Mouse (Mus musculus) intestine, embryonic 14.5 days (tissue): ENCODE results near the gene Cacng4. TPM values are rescaled to one million over a fixed set of nuclear protein-coding genes. Genes with fewer than 3 reads are reported as not detected.
A peak's percentile ranks its signal among the peaks of the same experiment; 100 is the strongest.

ENCODE experiments used
- ATAC-seq: fragments of 200-750 bp; cut with Nextera tagmentation; replicated peaks from 2 replicates; pipeline ENCODE4 v1.8.0; 2017; ENCODE audit warnings: low read depth, moderate number of reproducible peaks, moderate TSS enrichment, moderate library complexity; ENCODE audit not compliant: low FRiP score, low TSS enrichment
- DNase-seq: peaks from one replicate; pipeline ENCODE4 v3.0.0-alpha.2; 2018; ENCODE audit warnings: low spot score
- H3K27ac ChIP-seq: fragments of 300-500 bp; sonication (generic); 2 replicates; pipeline ENCODE4 v1.5.1; 2014; ENCODE audit warnings: low read depth, mild to moderate bottlenecking, control low read depth
- H3K27me3 ChIP-seq: fragments of 300-500 bp; sonication (generic); replicated peaks from 2 replicates; pipeline ENCODE4 v1.6.1; 2014; ENCODE audit warnings: low read length, control low read depth; ENCODE audit not compliant: control insufficient read depth, insufficient read depth
- H3K36me3 ChIP-seq: fragments of 300-500 bp; sonication (generic); 2 replicates; pipeline ENCODE4 v1.6.1; 2014; ENCODE audit warnings: low read length, control low read depth; ENCODE audit not compliant: control insufficient read depth, insufficient read depth
- H3K4me1 ChIP-seq: fragments of 300-500 bp; sonication (generic); replicated peaks from 2 replicates; pipeline ENCODE4 v1.6.1; 2014; ENCODE audit warnings: low read length, control low read depth, mixed read lengths; ENCODE audit not compliant: control insufficient read depth, insufficient read depth
- H3K4me2 ChIP-seq: fragments of 300-500 bp; sonication (generic); 2 replicates; pipeline ENCODE4 v1.6.1; 2014; ENCODE audit warnings: low read length
- H3K4me3 ChIP-seq: fragments of 300-500 bp; sonication (generic); 2 replicates; pipeline ENCODE4 v1.5.1; 2014; ENCODE audit warnings: low read depth, low read length, control low read depth, mixed read lengths
- H3K9ac ChIP-seq: fragments of 300-500 bp; sonication (generic); 2 replicates; pipeline ENCODE4 v1.6.1; 2014; ENCODE audit warnings: mild to moderate bottlenecking, low read length
- H3K9me3 ChIP-seq: fragments of 300-500 bp; sonication (generic); 2 replicates; pipeline ENCODE4 v1.6.1; 2016; ENCODE audit warnings: low read length, control low read depth; ENCODE audit not compliant: control insufficient read depth
- WGBS: fragments of 180-500 bp; shearing (Covaris S2); extraction: QIAGEN DNeasy Blood & Tissue Kit; methylation state at CpG from one replicate; pipeline ENCODE4 v1.1.7; 2014; 5-methylcytosine and 5-hydroxymethylcytosine counted together
- polyA plus RNA-seq: library from polyadenylated mRNA; unstranded; fragments of >200 nt; fragmentation: Nextera tagmentation; extraction: Ambion mirVana; gene quantifications from 2 replicates; pipeline ENCODE4 v1.2.1, GENCODE M21; 2014

Cacng4 gene
- polyA plus RNA-seq, 1 experiment from 2014 or later, result 7.7 TPM

DNA sequence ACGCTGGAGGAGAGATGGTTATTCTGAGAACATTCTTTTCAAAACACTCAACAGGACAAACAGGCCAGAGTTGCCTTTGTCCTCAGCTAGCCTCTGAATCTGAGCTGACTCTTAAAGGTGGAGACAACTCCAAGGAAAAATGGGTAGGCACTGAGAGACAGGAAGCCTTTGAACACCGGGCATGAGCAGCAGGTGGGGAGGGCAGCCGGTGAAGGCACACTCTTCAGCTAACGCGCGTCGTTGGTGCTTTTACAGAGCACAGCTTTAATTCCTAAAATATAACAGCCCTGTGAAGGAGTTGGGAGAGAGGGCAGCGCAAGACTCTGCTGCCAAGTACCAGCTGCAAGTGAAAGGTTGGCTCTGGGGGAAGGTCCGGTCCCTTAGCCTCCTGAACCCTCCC is 5.0 kb upstream of the Cacng4 start:
- WGBS, result 35% methylated on average over 9 of the region's 9 CpGs
- no peaks in the 10 kb centered on the region for H3K36me3 ChIP-seq

DNA sequence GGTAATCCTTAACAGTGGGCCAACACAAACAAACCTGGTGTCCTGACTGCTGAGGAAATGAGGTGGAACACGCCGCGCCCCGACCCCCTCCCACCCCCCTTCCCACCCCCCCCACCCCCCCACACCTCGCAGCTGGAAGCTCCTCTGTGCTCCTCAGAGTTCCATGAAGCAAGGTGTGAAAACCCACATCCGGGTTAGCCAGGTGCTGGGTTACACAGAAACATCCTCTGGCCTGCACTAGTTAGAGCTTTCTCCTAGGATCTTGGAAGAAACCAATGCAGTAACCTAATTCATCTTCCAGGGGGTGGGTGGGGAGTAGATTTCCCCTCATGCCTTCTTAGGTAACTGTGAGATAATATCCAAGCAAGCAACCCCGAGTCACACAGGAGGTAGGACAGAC is 2.0 kb upstream of the Cacng4 start:
- H3K27ac ChIP-seq, result no peak overlapping the region
- ATAC-seq, result no peak
- no peak for DNase-seq
- WGBS, result 25% methylated on average over 7 of the region's 7 CpGs
- H3K4me3 ChIP-seq, result no peak overlapping the region
- H3K9ac ChIP-seq, result no peak overlapping the region
- peaks cover 15% of the 10 kb centered on the region for H3K4me1 ChIP-seq
- H3K4me2 ChIP-seq, result no peak overlapping the region
- peaks cover 57% of the 10 kb centered on the region for H3K27me3 ChIP-seq
- no peaks in the 10 kb centered on the region for H3K36me3 ChIP-seq
- no peaks in the 10 kb centered on the region for H3K9me3 ChIP-seq

More for the DNA sequence above, 5.0 kb upstream of the Cacng4 start:
- DNase-seq, result no peak
- Histone ChIP-seq H3K9me3 (no peaks in the 10 kb centered on the region), H3K27me3 (peaks cover 34% of the 10 kb centered on the region), H3K27ac (no peak overlapping the region), H3K4me1 (peaks cover 15% of the 10 kb centered on the region), H3K4me2 (no peak overlapping the region), H3K4me3 (no peak overlapping the region), H3K9ac (no peak overlapping the region)
- no peak for ATAC-seq

DNA sequence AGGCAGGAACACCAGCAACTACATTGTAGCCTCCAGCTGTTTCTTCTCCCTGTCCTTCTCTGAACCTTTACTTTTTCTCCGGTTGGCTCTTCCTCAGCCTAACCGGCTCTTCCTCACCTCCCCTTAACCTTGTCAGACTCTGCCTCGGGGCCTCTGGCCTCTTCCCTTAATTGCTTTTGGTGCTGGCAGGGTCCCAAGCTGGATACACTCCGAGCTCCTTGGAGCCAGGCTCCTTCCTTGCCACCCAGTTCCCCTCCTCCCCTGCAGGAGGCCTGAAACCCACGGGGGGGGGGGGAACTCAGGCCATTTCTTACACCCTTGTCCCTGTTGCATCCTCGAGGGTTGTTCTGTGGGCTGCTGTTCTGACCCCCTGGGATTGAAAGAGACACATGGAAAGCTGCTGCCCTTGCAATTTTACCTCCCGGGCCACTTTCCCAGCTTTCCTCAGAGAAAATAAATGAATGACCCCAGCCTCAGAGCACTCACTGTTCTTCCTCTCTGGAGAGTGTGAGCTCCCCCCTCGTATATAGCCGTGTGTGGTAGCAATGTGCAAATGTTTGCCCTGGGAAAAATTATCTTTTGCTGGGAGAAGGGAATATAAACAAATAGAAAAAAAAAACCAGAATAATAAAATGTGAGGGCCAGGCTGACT is 1.2 kb upstream of the Cacng4 start:
- H3K4me1 ChIP-seq, result peaks cover 15% of the 10 kb centered on the region
- no peaks in the 10 kb centered on the region for H3K36me3 ChIP-seq
- DNase-seq (peak; percentile 59), ATAC-seq (no peak)
- 2% methylated on average over 9 of the region's 9 CpGs for WGBS
- H3K9ac ChIP-seq, result no peak overlapping the region
- H3K27me3 ChIP-seq, result peaks cover 57% of the 10 kb centered on the region
- H3K4me2 ChIP-seq, result peak overlapping the region; percentile 94
- H3K9me3 ChIP-seq, result no peaks in the 10 kb centered on the region
- peak overlapping the region; percentile 65 for H3K4me3 ChIP-seq
- peak overlapping the region; percentile 36; the same call in 1 of the 2 replicates for H3K27ac ChIP-seq

DNA sequence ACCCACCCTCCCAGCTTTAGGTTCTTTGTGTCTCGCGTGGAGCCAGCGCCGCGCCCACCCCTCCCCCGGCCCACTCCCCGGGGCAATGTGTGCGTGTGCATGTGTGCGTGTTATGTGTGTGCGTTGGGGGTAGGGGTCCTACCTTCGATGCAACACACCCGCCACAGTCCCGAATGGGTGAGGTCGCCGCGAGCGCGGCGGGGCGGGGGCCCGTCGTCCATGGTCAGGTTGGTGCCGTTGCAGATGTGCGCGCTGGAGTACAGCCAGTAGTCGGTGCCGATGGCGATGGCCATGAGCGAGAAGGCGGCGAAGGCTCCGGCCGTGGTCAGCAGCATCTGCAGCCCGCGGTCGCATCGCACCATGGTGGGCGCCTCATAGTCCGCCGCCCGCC is 259 bp downstream of the Cacng4 start:
- Histone ChIP-seq H3K4me2 (peak overlapping the region; percentile 94), H3K4me1 (peaks cover 15% of the 10 kb centered on the region), H3K27me3 (peaks cover 48% of the 10 kb centered on the region), H3K36me3 (no peaks in the 10 kb centered on the region), H3K4me3 (peak overlapping the region; percentile 65), H3K9me3 (no peaks in the 10 kb centered on the region), H3K27ac (peak overlapping the region; percentile 18; the same call in 1 of the 2 replicates), H3K9ac (peak overlapping the region; percentile 54)
- under 1% methylated on average over 37 of the region's 41 CpGs for WGBS
- ATAC-seq (peak; percentile 28; the same call in 1 of the 2 replicates), DNase-seq (peak; percentile 70)

DNA sequence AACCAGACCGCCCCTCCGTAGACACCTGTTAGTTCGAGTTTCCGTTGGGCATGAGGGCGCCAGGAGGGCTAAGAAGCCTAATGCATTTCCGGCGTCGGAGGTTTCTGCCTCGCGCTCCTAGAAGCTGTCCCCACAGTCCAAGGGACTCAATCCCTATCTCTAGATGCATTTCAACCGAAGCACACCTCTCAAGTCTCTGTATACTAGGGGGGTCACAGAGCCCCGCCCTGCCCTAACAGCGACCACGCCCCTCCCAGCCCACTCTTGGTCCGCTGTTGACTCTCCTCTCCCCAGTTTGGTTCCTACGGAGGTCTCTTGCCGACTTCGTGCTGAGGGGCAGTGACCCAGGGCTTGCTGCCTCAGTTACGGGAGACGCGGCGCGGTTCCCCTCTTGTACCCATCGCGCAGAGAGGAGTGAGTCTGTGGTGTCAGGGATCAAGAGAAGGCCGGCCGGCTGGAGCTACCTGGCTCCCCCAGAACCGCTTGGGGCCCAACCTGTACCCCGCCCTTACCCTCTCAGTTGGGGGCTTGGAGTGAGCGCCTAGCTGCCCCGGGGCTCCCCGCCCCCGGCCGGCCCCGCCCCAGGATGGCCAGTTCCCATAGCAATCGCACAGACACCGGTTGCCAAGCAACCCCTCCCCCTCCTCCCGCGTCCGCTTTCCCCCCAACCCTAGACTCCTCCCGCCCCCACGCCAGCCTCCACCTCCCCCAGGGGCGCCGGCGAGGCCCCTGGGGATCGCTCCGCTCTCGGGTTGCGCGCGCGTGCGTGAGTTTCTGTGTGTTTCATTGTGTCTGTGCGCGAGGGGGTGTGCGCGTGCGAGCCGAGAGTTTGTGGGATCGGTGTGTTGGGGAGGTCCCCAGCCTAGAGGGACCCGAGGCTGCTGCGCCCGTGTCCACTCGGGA is 906 bp downstream of the Cacng4 start:
- H3K27ac ChIP-seq, result peak overlapping the region; percentile 18; the same call in 1 of the 2 replicates
- H3K4me3 ChIP-seq, result peak overlapping the region; percentile 65
- H3K9me3 ChIP-seq, result no peaks in the 10 kb centered on the region
- H3K27me3 ChIP-seq, result peaks cover 47% of the 10 kb centered on the region
- peak; percentile 73 for DNase-seq
- H3K4me2 ChIP-seq, result peak overlapping the region; percentile 94
- peaks cover 15% of the 10 kb centered on the region for H3K4me1 ChIP-seq
- peak overlapping the region; percentile 54 for H3K9ac ChIP-seq
- under 1% methylated on average over 60 of the region's 64 CpGs for WGBS
- ATAC-seq, result peak; percentile 56
- no peaks in the 10 kb centered on the region for H3K36me3 ChIP-seq

DNA sequence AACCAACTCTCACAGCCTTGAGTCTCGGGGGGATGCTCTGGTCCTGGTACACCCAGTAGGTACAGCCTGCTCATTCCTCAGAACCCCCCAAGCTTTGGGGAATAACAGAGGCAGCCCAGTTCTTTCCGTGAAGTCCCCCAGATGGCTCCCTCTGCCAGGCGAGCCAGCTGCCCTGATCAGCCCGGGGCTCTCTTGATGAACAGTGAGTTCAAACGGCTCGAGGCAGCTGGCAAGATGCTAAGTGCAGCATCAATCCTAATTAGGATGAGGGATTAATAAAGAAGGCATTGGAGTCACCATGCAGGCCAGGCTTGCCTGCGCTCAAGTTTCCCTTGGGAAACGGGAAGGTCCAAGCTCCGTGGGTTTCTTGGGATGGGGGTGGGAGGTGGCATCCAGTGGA is 2.2 kb downstream of the Cacng4 start:
- H3K9ac ChIP-seq, result no peak overlapping the region
- WGBS, result 39% methylated on average over 9 of the region's 9 CpGs
- H3K9me3 ChIP-seq, result no peaks in the 10 kb centered on the region
- no peak for DNase-seq
- peaks cover 15% of the 10 kb centered on the region for H3K4me1 ChIP-seq
- H3K4me3 ChIP-seq, result no peak overlapping the region
- H3K27me3 ChIP-seq, result peaks cover 37% of the 10 kb centered on the region
- no peak for ATAC-seq
- H3K36me3 ChIP-seq, result no peaks in the 10 kb centered on the region
- H3K27ac ChIP-seq, result peak overlapping the region; percentile 5; the same call in 1 of the 2 replicates
- peak overlapping the region; percentile 94; the same call in 1 of the 2 replicates for H3K4me2 ChIP-seq

DNA sequence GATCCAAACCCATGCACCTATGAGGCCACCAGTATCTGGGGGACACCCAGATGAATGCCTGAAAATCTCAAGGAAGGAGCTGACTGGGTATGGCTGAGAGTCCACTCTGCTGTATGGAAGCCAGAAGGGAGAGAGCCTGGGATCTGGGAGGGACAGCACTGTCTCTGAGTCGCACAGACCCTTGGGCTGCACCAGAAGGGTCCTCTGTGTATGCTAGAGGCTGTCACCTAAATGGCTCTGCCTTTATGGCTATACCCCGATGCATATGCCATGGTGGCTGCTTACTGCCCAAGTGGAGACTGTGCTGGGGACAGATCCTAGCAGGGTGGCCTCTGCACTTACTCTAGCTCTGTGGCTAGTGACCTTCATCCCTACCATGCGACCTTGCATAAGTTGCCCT is 8.6 kb downstream of the Cacng4 start:
- Histone ChIP-seq H3K4me2 (no peak overlapping the region), H3K4me3 (no peak overlapping the region), H3K27ac (no peak overlapping the region), H3K36me3 (no peaks in the 10 kb centered on the region), H3K27me3 (no peaks in the 10 kb centered on the region), H3K9ac (no peak overlapping the region), H3K4me1 (no peaks in the 10 kb centered on the region), H3K9me3 (no peaks in the 10 kb centered on the region)
- WGBS, result 70% methylated on average over 3 of the region's 3 CpGs
- ATAC-seq (0 out of 2 replicates have a peak, but pooled peaks have one; percentile 43), DNase-seq (no peak)

DNA sequence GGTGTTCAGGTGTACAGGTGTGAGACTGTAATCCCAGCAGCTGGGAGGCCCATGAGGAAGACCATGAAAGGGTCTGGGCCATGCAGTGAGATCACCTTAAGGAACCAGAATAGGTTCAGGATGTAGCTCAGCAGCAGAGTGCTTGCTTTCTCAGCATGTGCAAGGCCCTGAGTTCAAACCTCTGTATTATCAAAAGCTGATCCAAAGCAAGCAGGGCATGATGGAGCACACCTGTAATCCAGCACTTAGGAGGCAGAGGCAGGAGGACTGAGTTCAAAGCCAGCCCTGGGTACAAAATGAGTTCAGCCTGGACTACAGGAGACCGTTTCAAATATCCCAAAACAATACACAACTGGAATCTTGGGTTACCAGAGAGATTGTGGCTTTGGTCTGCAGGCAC is 9.1 kb downstream of the Cacng4 start:
- Histone ChIP-seq H3K9ac (no peak overlapping the region), H3K27me3 (no peaks in the 10 kb centered on the region), H3K27ac (no peak overlapping the region), H3K36me3 (no peaks in the 10 kb centered on the region), H3K4me2 (no peak overlapping the region), H3K4me3 (no peak overlapping the region), H3K9me3 (no peaks in the 10 kb centered on the region), H3K4me1 (no peaks in the 10 kb centered on the region)
- 87% methylated on average over 1 of the region's 1 CpGs for WGBS
- ATAC-seq (no peak), DNase-seq (peak; percentile 61)
